Mouse (Mus musculus) lung, embryonic 15.5 days (tissue): ENCODE measurements around the gene Zfp408. TPM values are rescaled to one million over a fixed set of nuclear protein-coding genes. Genes with fewer than 3 reads are reported as not detected.
"Not testable (repeated sequence)": the region's sequence is repeated elsewhere in the genome, so short reads cannot be mapped to it uniquely, and the experiment has no call there.

Experiments
- ATAC-seq: fragments of 200-750 bp; cut with Nextera tagmentation; 2 replicates; pipeline ENCODE4 v1.8.0; 2017; ENCODE audit warnings: moderate number of reproducible peaks, borderline replicate concordance; ENCODE audit not compliant: low FRiP score, low TSS enrichment; ENCODE audit errors: extremely low read depth
- H3K27ac ChIP-seq: fragments of 300-500 bp; sonication (generic); 2 replicates; pipeline ENCODE4 v1.5.1; 2015; ENCODE audit warnings: moderate library complexity, mild to moderate bottlenecking, inconsistent platforms
- H3K27me3 ChIP-seq: fragments of 300-500 bp; sonication (generic); 2 replicates; pipeline ENCODE4 v1.6.1; 2015; ENCODE audit warnings: inconsistent platforms
- H3K36me3 ChIP-seq: fragments of 300-500 bp; sonication (generic); 2 replicates; pipeline ENCODE4 v1.6.1; 2015; ENCODE audit warnings: inconsistent platforms
- H3K4me1 ChIP-seq: fragments of 300-500 bp; sonication (generic); 2 replicates; pipeline ENCODE4 v1.6.1; 2015; ENCODE audit warnings: inconsistent platforms
- H3K4me2 ChIP-seq: fragments of 300-500 bp; sonication (generic); 2 replicates; pipeline ENCODE4 v1.6.1; 2015; ENCODE audit warnings: inconsistent platforms, mild to moderate bottlenecking, moderate library complexity
- H3K4me3 ChIP-seq: fragments of 300-500 bp; sonication (generic); 2 replicates; pipeline ENCODE4 v1.5.1; 2015; ENCODE audit warnings: mild to moderate bottlenecking, inconsistent platforms
- H3K9ac ChIP-seq: fragments of 300-500 bp; sonication (generic); 2 replicates; pipeline ENCODE4 v1.6.1; 2015; ENCODE audit warnings: inconsistent platforms
- H3K9me3 ChIP-seq: fragments of 300-500 bp; sonication (generic); 2 replicates; pipeline ENCODE4 v1.6.1; 2016; ENCODE audit warnings: inconsistent platforms
- WGBS: fragments of 180-500 bp; shearing (Covaris S2); methylation state at CpG from one replicate; pipeline ENCODE4 v1.1.7; 2015; 5-methylcytosine and 5-hydroxymethylcytosine counted together
- polyA plus RNA-seq: library from polyadenylated mRNA; unstranded; fragments of >200 nt; fragmentation: Nextera tagmentation; extraction: Ambion mirVana; gene quantifications from 2 replicates; pipeline ENCODE4 v1.2.1, GENCODE M21; 2015

Zfp408 gene
- polyA plus RNA-seq, 1 experiment from 2014 or later, result 11.1 TPM

DNA sequence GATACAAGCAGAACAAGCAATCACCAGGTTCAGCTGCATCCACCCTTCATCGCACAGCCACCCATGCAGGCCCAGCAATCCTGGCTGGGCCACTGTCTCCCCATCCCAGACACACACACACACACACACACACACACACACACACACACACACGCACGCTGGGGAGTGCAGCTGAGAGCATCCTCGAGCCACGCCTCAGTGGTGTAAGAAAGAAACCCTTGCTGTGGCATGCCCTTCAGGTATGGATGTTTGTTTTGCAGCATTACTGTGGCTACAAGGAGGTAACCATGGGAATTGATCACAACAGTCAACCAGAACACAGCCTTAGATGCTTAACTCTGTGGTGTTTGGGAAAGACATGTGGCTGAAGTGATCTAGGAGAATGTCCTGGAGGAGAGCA, 17.3 kb downstream of the Zfp408 start:
- no peak overlapping the region for H3K4me3 ChIP-seq
- H3K4me1 ChIP-seq, result no peaks in the 10 kb centered on the region
- ATAC-seq, result no peak
- no peak overlapping the region for H3K4me2 ChIP-seq
- no peaks in the 10 kb centered on the region for H3K9me3 ChIP-seq
- WGBS, result 67% methylated on average over 5 of the region's 5 CpGs
- H3K27me3 ChIP-seq, result no peaks in the 10 kb centered on the region
- no peak overlapping the region for H3K9ac ChIP-seq
- H3K27ac ChIP-seq, result no peak overlapping the region
- no peaks in the 10 kb centered on the region for H3K36me3 ChIP-seq

DNA sequence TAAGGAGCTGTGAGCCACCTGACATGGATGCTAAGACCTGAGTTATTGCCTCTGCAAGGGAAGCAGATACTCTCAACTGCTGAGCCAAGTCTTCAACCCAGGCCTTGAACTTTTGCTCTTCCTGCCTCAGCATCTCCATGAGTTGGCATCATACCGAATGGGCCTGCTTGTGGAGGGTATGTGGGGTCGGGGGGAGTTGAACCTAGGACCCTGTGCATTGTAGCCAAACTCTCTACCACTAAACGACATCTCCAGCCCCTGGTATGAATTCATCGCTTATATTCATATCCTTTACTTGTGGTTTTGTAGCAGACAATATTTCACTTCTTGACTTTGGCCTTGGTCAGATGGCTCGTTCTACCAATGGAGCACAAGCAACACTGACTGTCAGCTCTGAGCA, 17.8 kb downstream of the Zfp408 start:
- no peak overlapping the region for H3K27ac ChIP-seq
- H3K9ac ChIP-seq, result no peak overlapping the region
- no peaks in the 10 kb centered on the region for H3K4me1 ChIP-seq
- H3K9me3 ChIP-seq, result no peaks in the 10 kb centered on the region
- H3K36me3 ChIP-seq, result no peaks in the 10 kb centered on the region
- no peaks in the 10 kb centered on the region for H3K27me3 ChIP-seq
- 69% methylated on average over 5 of the region's 5 CpGs for WGBS
- no peak for ATAC-seq
- H3K4me3 ChIP-seq, result no peak overlapping the region
- H3K4me2 ChIP-seq, result no peak overlapping the region

DNA sequence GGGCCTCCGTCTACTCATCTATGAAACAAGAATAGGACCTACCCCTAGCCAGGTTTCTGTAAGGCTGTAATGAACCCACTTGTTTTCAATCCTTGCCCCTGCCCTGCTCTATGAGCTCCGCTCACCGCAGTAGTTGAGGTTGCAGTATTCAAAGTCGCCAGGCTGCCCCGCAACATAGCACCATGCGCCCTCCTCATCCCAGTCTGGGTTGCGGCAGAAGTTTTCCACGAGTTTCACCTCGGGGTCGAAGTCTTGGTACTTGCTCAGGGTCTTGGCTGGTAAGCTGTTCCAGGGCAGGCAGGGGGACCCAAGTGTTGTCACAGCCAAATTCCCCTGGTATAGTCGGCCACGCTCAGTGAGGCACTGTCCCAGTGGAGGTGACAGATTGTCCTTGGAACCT, 19.2 kb downstream of the Zfp408 start:
- H3K4me1 ChIP-seq, result no peaks in the 10 kb centered on the region
- H3K27ac ChIP-seq, result no peak overlapping the region
- ATAC-seq, result no peak
- no peaks in the 10 kb centered on the region for H3K36me3 ChIP-seq
- H3K4me2 ChIP-seq, result no peak overlapping the region
- no peak overlapping the region for H3K9ac ChIP-seq
- H3K27me3 ChIP-seq, result no peaks in the 10 kb centered on the region
- no peaks in the 10 kb centered on the region for H3K9me3 ChIP-seq
- 87% methylated on average over 12 of the region's 12 CpGs for WGBS
- H3K4me3 ChIP-seq, result no peak overlapping the region

DNA sequence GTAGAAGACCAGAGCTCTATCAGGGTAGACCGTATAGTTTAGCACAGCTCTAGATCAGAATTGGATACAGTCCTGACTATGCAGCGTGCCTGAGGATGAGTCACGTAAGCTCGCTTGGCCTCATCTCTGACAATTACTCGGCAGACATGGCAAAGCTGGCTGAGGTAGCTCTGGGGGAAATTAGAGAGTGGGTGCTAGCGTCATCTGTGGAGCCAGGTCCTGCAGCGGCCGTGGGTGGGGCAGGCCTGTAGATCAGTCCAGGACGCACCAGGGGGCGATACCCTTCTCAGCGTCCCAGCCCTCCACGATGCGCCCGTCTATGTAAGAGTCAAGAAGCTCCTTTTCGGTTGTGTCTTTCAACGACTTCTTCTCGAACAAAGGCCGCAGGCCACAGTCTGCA, 19.9 kb downstream of the Zfp408 start:
- no peaks in the 10 kb centered on the region for H3K36me3 ChIP-seq
- WGBS, result 79% methylated on average over 18 of the region's 18 CpGs

DNA sequence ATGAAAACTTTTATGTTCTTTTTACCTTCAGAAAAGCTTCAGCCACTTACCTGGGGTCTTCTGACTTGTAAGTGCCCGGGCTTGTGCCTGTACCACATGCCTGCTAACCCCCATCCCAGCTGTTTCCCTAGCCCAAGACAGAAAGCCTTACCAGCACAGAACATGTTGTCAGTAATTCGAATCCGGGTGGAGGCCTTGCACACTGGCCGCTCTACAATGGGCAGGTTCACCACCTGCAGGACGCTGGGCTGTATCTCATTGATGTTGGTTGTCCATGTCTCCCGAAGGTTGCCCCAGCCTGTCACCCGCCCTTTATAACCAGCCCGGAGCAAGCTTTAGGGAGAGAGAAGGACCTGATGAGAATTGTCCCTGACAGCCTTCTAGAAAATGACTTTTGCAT, 21.4 kb downstream of the Zfp408 start:
- Histone ChIP-seq H3K27me3 (no peaks in the 10 kb centered on the region), H3K4me1 (no peaks in the 10 kb centered on the region), H3K9me3 (no peaks in the 10 kb centered on the region), H3K4me2 (no peak overlapping the region), H3K27ac (no peak overlapping the region), H3K4me3 (no peak overlapping the region), H3K36me3 (no peaks in the 10 kb centered on the region), H3K9ac (no peak overlapping the region)
- no peak for ATAC-seq
- WGBS, result 84% methylated on average over 8 of the region's 8 CpGs

More for the DNA sequence above, 19.9 kb downstream of the Zfp408 start:
- H3K27ac ChIP-seq, result no peak overlapping the region
- H3K4me1 ChIP-seq, result no peaks in the 10 kb centered on the region
- H3K27me3 ChIP-seq, result no peaks in the 10 kb centered on the region
- ATAC-seq, result no peak
- no peak overlapping the region for H3K4me3 ChIP-seq
- no peak overlapping the region for H3K4me2 ChIP-seq
- H3K9me3 ChIP-seq, result no peaks in the 10 kb centered on the region
- no peak overlapping the region for H3K9ac ChIP-seq

DNA sequence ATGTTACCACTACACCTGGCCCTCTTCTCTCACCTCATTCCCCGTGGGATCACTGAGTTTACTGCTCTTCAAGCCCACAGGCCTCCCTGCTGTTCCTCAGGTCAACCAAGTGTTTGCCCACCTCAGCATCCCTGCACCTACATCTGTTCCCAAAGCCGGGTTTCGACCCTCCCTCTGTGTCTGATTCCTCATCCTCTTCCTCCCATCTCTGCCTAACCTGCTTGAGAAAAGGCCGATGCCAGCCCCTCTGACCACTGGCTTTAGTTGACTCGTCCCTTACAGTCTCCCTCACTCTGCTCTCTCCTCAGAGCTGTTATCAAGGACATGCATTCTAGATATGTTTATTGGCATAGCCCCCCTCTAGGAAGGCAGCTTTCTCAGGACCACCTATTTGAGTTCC, 22.1 kb downstream of the Zfp408 start:
- H3K9me3 ChIP-seq, result no peaks in the 10 kb centered on the region
- H3K9ac ChIP-seq, result no peak overlapping the region
- H3K4me3 ChIP-seq, result no peak overlapping the region
- WGBS, result 60% methylated on average over 5 of the region's 5 CpGs
- peaks cover 4% of the 10 kb centered on the region for H3K36me3 ChIP-seq
- no peak overlapping the region for H3K4me2 ChIP-seq
- ATAC-seq, result no peak
- H3K27ac ChIP-seq, result no peak overlapping the region
- H3K27me3 ChIP-seq, result no peaks in the 10 kb centered on the region
- H3K4me1 ChIP-seq, result no peaks in the 10 kb centered on the region

DNA sequence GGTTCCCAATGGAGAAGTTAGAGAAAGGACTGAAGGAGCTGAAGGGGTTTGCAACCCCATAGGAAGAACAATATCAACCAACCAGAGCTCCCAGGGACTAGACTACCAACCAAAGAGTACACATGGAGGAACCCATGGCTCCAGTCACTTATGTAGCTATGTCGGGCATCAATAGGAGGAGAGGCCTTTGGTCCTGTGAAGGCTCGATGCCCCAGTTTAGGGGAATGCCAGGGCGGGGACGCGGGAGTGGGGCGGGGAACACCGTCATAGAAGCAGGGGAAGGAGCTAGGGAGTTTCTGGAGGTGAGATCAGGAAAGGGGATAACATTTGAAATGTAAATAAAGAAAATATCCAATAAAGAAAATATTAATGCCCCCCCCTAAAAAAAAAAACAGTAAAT, 26.2 kb downstream of the Zfp408 start:
- H3K4me3 ChIP-seq, H3K9ac ChIP-seq, H3K4me1 ChIP-seq, H3K4me2 ChIP-seq, H3K27me3 ChIP-seq, H3K9me3 ChIP-seq, ATAC-seq, H3K27ac ChIP-seq: not testable (repeated sequence)
- peaks cover 43% of the 10 kb centered on the region for H3K36me3 ChIP-seq
- WGBS, result 90% methylated on average over 7 of the region's 7 CpGs

DNA sequence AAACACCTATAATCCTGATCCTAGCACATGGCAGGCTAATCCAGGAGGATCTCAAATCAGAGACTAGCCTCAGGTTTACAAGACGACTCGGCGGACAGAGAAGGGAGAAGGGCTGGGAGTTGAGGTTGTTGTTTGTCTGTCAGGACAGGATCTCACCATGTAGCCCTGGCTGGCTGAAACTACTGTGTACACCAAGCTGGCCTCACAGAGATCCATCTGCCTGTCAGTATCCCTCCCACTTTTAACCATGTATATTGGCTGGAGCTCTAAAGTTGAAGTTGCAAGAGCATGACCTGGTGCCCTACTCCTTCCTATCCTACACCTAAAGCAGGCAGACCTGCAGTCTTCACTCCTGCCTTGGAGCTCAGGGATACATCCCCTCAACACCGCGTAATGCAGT, 27.2 kb downstream of the Zfp408 start:
- ATAC-seq, result no peak
- H3K36me3 ChIP-seq, result peaks cover 53% of the 10 kb centered on the region
- 93% methylated on average over 5 of the region's 5 CpGs for WGBS
- no peaks in the 10 kb centered on the region for H3K9me3 ChIP-seq
- H3K4me3 ChIP-seq, result no peak overlapping the region
- H3K4me2 ChIP-seq, result no peak overlapping the region
- H3K9ac ChIP-seq, result no peak overlapping the region
- H3K27me3 ChIP-seq, result no peaks in the 10 kb centered on the region
- H3K4me1 ChIP-seq, result no peaks in the 10 kb centered on the region
- H3K27ac ChIP-seq, result no peak overlapping the region

DNA sequence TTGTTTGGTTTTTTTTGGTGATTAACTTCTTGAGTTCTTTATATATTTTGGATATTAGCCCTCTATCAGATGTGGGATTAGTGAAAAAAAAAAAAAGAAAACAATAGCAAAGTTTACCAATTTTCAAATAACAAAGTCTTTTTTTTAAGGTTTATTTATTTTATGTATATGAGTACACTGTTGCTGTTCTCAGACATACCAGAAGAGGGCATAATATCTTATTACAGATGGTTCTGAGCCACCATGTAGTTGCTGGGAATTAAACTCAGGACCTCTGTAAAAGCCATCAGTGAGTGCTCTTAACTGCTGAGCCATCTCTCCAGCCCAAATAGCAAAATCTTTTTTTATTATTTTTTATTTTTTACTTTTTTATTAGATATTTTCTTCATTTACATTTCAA, 40.2 kb downstream of the Zfp408 start:
- H3K4me1 ChIP-seq, H3K27ac ChIP-seq, H3K4me3 ChIP-seq, H3K4me2 ChIP-seq, H3K9ac ChIP-seq, H3K9me3 ChIP-seq, ATAC-seq, H3K27me3 ChIP-seq: not testable (repeated sequence)
- H3K36me3 ChIP-seq, result peaks cover 73% of the 10 kb centered on the region

DNA sequence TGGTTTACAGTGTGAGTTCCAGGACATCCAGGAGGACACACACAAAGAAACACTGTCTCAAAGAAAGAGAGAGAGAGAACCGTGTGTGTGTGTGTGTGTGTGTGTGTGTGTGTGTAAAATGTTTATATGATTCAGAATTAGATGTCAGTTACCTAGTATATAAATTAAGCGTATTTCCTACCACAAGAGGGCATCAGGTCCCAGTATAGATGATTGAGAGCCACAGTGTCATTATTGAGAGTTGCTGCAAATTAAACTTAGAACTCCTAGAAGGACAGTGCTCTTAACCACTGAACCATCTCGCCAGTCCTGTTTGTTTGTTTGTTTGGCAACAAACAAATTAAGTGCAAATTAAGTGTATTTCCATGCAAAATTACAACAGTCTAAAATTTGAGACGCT, 47.2 kb downstream of the Zfp408 start:
- Histone ChIP-seq H3K27me3 (no peaks in the 10 kb centered on the region), H3K9me3 (no peaks in the 10 kb centered on the region), H3K36me3 (peaks cover 81% of the 10 kb centered on the region), H3K9ac (no peak overlapping the region), H3K4me3 (no peak overlapping the region), H3K4me2 (no peak overlapping the region), H3K27ac (no peak overlapping the region), H3K4me1 (no peaks in the 10 kb centered on the region)
- 83% methylated on average over 4 of the region's 4 CpGs for WGBS
- ATAC-seq, result no peak

DNA sequence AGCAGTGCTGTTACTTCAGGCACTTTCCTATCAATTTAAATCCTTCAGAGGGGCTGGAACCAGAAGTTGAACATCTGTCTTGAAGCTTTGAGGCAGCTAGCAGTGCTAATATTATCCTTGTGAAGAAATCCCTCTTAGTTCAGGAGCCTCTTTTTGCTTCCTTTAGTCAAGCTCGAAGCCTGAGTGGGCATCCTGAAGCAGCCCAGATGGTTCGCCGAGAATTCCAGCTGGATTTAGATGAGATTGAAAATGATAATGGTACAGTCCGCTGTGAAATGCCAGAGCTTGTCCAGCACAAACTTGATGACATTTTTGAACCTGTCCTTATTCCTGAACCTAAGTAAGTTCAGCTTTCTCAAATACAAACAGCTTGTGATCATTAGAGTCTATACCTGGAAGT, 49.1 kb downstream of the Zfp408 start:
- H3K36me3 ChIP-seq, result peaks cover 83% of the 10 kb centered on the region
- H3K4me3 ChIP-seq, result no peak overlapping the region
- no peaks in the 10 kb centered on the region for H3K9me3 ChIP-seq
- H3K9ac ChIP-seq, result no peak overlapping the region
- WGBS, result 93% methylated on average over 4 of the region's 4 CpGs
- ATAC-seq, result no peak
- H3K4me1 ChIP-seq, result no peaks in the 10 kb centered on the region
- H3K27me3 ChIP-seq, result no peaks in the 10 kb centered on the region
- no peak overlapping the region for H3K27ac ChIP-seq
- no peak overlapping the region for H3K4me2 ChIP-seq
